Mouse (Mus musculus) intestine, embryonic 14.5 days (tissue): ENCODE results near the gene Galc. TPM values are rescaled to one million over a fixed set of nuclear protein-coding genes. Genes with fewer than 3 reads are reported as not detected.

Experiments used
- ATAC-seq: fragments of 200-750 bp; cut with Nextera tagmentation; replicated peaks from 2 replicates; pipeline ENCODE4 v1.8.0; 2017; ENCODE audit warnings: low read depth, moderate number of reproducible peaks, moderate TSS enrichment, moderate library complexity; ENCODE audit not compliant: low FRiP score, low TSS enrichment
- DNase-seq: peaks from one replicate; pipeline ENCODE4 v3.0.0-alpha.2; 2018; ENCODE audit warnings: low spot score
- H3K27ac ChIP-seq: fragments of 300-500 bp; sonication (generic); 2 replicates; pipeline ENCODE4 v1.5.1; 2014; ENCODE audit warnings: low read depth, mild to moderate bottlenecking, control low read depth
- H3K27me3 ChIP-seq: fragments of 300-500 bp; sonication (generic); replicated peaks from 2 replicates; pipeline ENCODE4 v1.6.1; 2014; ENCODE audit warnings: low read length, control low read depth; ENCODE audit not compliant: control insufficient read depth, insufficient read depth
- H3K36me3 ChIP-seq: fragments of 300-500 bp; sonication (generic); 2 replicates; pipeline ENCODE4 v1.6.1; 2014; ENCODE audit warnings: low read length, control low read depth; ENCODE audit not compliant: control insufficient read depth, insufficient read depth
- H3K4me1 ChIP-seq: fragments of 300-500 bp; sonication (generic); replicated peaks from 2 replicates; pipeline ENCODE4 v1.6.1; 2014; ENCODE audit warnings: low read length, control low read depth, mixed read lengths; ENCODE audit not compliant: control insufficient read depth, insufficient read depth
- H3K4me2 ChIP-seq: fragments of 300-500 bp; sonication (generic); 2 replicates; pipeline ENCODE4 v1.6.1; 2014; ENCODE audit warnings: low read length
- H3K4me3 ChIP-seq: fragments of 300-500 bp; sonication (generic); 2 replicates; pipeline ENCODE4 v1.5.1; 2014; ENCODE audit warnings: low read depth, low read length, control low read depth, mixed read lengths
- H3K9ac ChIP-seq: fragments of 300-500 bp; sonication (generic); 2 replicates; pipeline ENCODE4 v1.6.1; 2014; ENCODE audit warnings: mild to moderate bottlenecking, low read length
- H3K9me3 ChIP-seq: fragments of 300-500 bp; sonication (generic); 2 replicates; pipeline ENCODE4 v1.6.1; 2016; ENCODE audit warnings: low read length, control low read depth; ENCODE audit not compliant: control insufficient read depth
- WGBS: fragments of 180-500 bp; shearing (Covaris S2); extraction: QIAGEN DNeasy Blood & Tissue Kit; methylation state at CpG from one replicate; pipeline ENCODE4 v1.1.7; 2014; 5-methylcytosine and 5-hydroxymethylcytosine counted together
- polyA plus RNA-seq: library from polyadenylated mRNA; unstranded; fragments of >200 nt; fragmentation: Nextera tagmentation; extraction: Ambion mirVana; gene quantifications from 2 replicates; pipeline ENCODE4 v1.2.1, GENCODE M21; 2014

Galc gene
- polyA plus RNA-seq, 1 experiment from 2014 or later: 10.4 TPM

GRCm38 (mm10) chr12:98212457-98213175 lies 46.6 kb downstream of the Galc start:
- Histone ChIP-seq H3K4me2 (no peak overlapping the region), H3K9ac (no peak overlapping the region), H3K27me3 (no peaks in the 10 kb centered on the region), H3K9me3 (no peaks in the 10 kb centered on the region), H3K27ac (no peak overlapping the region), H3K36me3 (0 out of 2 replicates have a peak, but pooled peaks cover 3% of the 10 kb centered on the region), H3K4me1 (no peaks in the 10 kb centered on the region), H3K4me3 (no peak overlapping the region)
- WGBS: 89% methylated on average over 13 of the region's 13 CpGs
- peak; percentile 54 for DNase-seq
- peak; percentile 55; the same call in 1 of the 2 replicates for ATAC-seq

DNA sequence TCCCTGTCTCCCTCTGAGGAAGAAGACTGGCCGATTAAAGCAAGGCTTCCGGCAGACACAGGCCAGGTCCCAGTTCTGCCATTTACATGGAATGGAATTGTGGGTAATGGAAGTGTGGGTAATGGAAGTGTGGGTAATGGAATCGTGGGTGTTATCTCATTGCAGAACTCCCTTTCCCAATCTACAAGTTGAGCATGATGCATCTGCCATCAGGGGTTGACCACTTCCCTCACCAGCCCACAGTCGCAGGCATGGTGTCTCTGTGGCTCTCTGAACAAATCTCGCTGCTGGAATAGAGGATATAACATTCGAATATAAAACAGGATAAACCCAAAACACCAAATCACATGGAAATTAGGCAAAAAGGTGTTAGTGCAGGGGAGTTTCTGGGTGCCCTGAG lies 48.8 kb downstream of the Galc start:
- ATAC-seq (no peak), DNase-seq (no peak)
- no peak overlapping the region for H3K4me3 ChIP-seq
- no peak overlapping the region for H3K4me2 ChIP-seq
- H3K27ac ChIP-seq: no peak overlapping the region
- 88% methylated on average over 6 of the region's 6 CpGs for WGBS
- no peaks in the 10 kb centered on the region for H3K4me1 ChIP-seq
- no peak overlapping the region for H3K9ac ChIP-seq
- no peaks in the 10 kb centered on the region for H3K27me3 ChIP-seq
- no peaks in the 10 kb centered on the region for H3K9me3 ChIP-seq
- peaks cover 8% of the 10 kb centered on the region; the same call in 1 of the 2 replicates for H3K36me3 ChIP-seq

GRCm38 (mm10) chr12:98208104-98208503 lies 51.2 kb downstream of the Galc start:
- no peak for DNase-seq
- no peak overlapping the region for H3K4me2 ChIP-seq
- no peak overlapping the region for H3K9ac ChIP-seq
- no peak overlapping the region for H3K4me3 ChIP-seq
- no peak for ATAC-seq
- H3K4me1 ChIP-seq: no peaks in the 10 kb centered on the region
- peaks cover 7% of the 10 kb centered on the region; the same call in 1 of the 2 replicates for H3K36me3 ChIP-seq
- no peaks in the 10 kb centered on the region for H3K9me3 ChIP-seq
- no peaks in the 10 kb centered on the region for H3K27me3 ChIP-seq
- H3K27ac ChIP-seq: no peak overlapping the region
- WGBS: 89% methylated on average over 10 of the region's 10 CpGs

GRCm38 (mm10) chr12:98205450-98206051 lies 53.7 kb downstream of the Galc start:
- Histone ChIP-seq H3K27ac (no peak overlapping the region), H3K4me1 (no peaks in the 10 kb centered on the region), H3K4me2 (no peak overlapping the region), H3K4me3 (no peak overlapping the region), H3K9ac (no peak overlapping the region), H3K27me3 (no peaks in the 10 kb centered on the region), H3K36me3 (peaks cover 10% of the 10 kb centered on the region; the same call in 1 of the 2 replicates), H3K9me3 (no peaks in the 10 kb centered on the region)
- 72% methylated on average over 4 of the region's 4 CpGs for WGBS
- DNase-seq (no peak), ATAC-seq (no peak)

- 59% methylated on average over 1 of the region's 1 CpGs for WGBS
- H3K9me3 ChIP-seq: no peaks in the 10 kb centered on the region
Observed at GRCm38 (mm10) chr12:98197401-98197800, 61.9 kb downstream of the Galc start.

GRCm38 (mm10) chr12:98190201-98190600 lies 69.1 kb downstream of the Galc start:
- no peak overlapping the region for H3K27ac ChIP-seq
- H3K4me2 ChIP-seq: no peak overlapping the region
- no peak overlapping the region for H3K4me3 ChIP-seq
- no peaks in the 10 kb centered on the region for H3K27me3 ChIP-seq
- H3K4me1 ChIP-seq: no peaks in the 10 kb centered on the region
- WGBS: 94% methylated on average over 1 of the region's 1 CpGs
- DNase-seq: no peak
- H3K9me3 ChIP-seq: no peaks in the 10 kb centered on the region
- no peak overlapping the region for H3K9ac ChIP-seq
- no peaks in the 10 kb centered on the region for H3K36me3 ChIP-seq
- ATAC-seq: no peak

More at GRCm38 (mm10) chr12:98197401-98197800, 61.9 kb downstream of the Galc start:
- Histone ChIP-seq H3K27me3 (no peaks in the 10 kb centered on the region), H3K36me3 (0 out of 2 replicates have a peak, but pooled peaks cover 3% of the 10 kb centered on the region), H3K4me3 (no peak overlapping the region), H3K9ac (no peak overlapping the region), H3K27ac (no peak overlapping the region), H3K4me2 (no peak overlapping the region), H3K4me1 (no peaks in the 10 kb centered on the region)
- DNase-seq (no peak), ATAC-seq (no peak)

DNA sequence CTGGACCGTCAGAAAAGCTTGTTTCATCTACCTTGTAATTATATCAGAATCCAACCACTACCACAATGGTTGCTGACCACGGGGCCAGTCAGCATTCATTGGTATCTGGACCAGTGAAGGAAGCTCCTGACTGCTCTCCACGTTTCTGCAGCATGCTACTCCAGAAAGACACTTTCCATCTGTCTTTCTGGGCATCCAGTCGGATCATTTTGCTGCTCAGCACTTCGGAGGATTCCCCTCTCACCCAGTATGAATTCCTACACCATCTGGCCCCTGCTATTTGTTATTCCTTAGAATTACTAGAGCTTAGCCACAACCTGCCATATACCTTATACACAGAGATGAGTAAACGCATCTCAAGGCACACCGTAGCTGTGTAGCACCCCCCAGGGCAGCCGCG lies 70.2 kb downstream of the Galc start:
- no peaks in the 10 kb centered on the region for H3K4me1 ChIP-seq
- WGBS: 79% methylated on average over 9 of the region's 9 CpGs

GRCm38 (mm10) chr12:98187186-98187899 lies 71.9 kb downstream of the Galc start:
- no peak overlapping the region for H3K4me3 ChIP-seq
- H3K4me1 ChIP-seq: no peaks in the 10 kb centered on the region
- H3K27ac ChIP-seq: no peak overlapping the region
- DNase-seq (no peak), ATAC-seq (no peak)
- no peak overlapping the region for H3K9ac ChIP-seq
- H3K36me3 ChIP-seq: no peaks in the 10 kb centered on the region
- no peaks in the 10 kb centered on the region for H3K9me3 ChIP-seq
- 68% methylated on average over 8 of the region's 8 CpGs for WGBS
- H3K4me2 ChIP-seq: no peak overlapping the region
- H3K27me3 ChIP-seq: 0 out of 2 replicates have a peak, but pooled peaks cover 5% of the 10 kb centered on the region

More for the DNA sequence above, 70.2 kb downstream of the Galc start:
- no peak overlapping the region for H3K4me3 ChIP-seq
- no peaks in the 10 kb centered on the region for H3K9me3 ChIP-seq
- no peak overlapping the region for H3K4me2 ChIP-seq
- ATAC-seq (no peak), DNase-seq (no peak)
- no peaks in the 10 kb centered on the region for H3K36me3 ChIP-seq
- no peak overlapping the region for H3K9ac ChIP-seq
- H3K27me3 ChIP-seq: no peaks in the 10 kb centered on the region
- H3K27ac ChIP-seq: no peak overlapping the region
